Mouse (Mus musculus): ENCODE data around the gene Mea1. TPM values are rescaled to one million over a fixed set of nuclear protein-coding genes. Genes with fewer than 3 reads are reported as not detected.

The Mea1 gene
- polyA plus RNA-seq, 1 experiment from 2014 or later, result 183 TPM

Other genes with a start within 250 kb of the Mea1 start
- gene Crip3, start 249.9 kb upstream of the Mea1 start, polyA plus RNA-seq (2016; fragmentation: Nextera tagmentation; extraction: Ambion mirVana), result 0.57 and 0.95 TPM in 2 replicates
- gene Slc22a7, start 240.3 kb upstream of the Mea1 start, polyA plus RNA-seq (2016; fragmentation: Nextera tagmentation; extraction: Ambion mirVana), result not detected in 2 replicates
- gene Ttbk1, start 191.1 kb upstream of the Mea1 start, polyA plus RNA-seq (2016; fragmentation: Nextera tagmentation; extraction: Ambion mirVana), result 5.3 and 6.6 TPM in 2 replicates
- 35.3 and 35.5 TPM in 2 replicates for gene Dnph1, start 182.1 kb upstream of the Mea1 start, polyA plus RNA-seq (2016; fragmentation: Nextera tagmentation; extraction: Ambion mirVana)
- 14.1 and 14.9 TPM in 2 replicates for gene Cul9, start 132.4 kb upstream of the Mea1 start, polyA plus RNA-seq (2016; fragmentation: Nextera tagmentation; extraction: Ambion mirVana)
- gene Srf, start 122.6 kb upstream of the Mea1 start, polyA plus RNA-seq (2016; fragmentation: Nextera tagmentation; extraction: Ambion mirVana), result 5.9 and 8.1 TPM in 2 replicates
- 80.9 and 81.9 TPM in 2 replicates for gene Ptk7, start 49.3 kb upstream of the Mea1 start, polyA plus RNA-seq (2016; fragmentation: Nextera tagmentation; extraction: Ambion mirVana)
- 37.8 and 40.0 TPM in 2 replicates for gene Klc4, start 32.8 kb upstream of the Mea1 start, polyA plus RNA-seq (2016; fragmentation: Nextera tagmentation; extraction: Ambion mirVana)
- gene Mrpl2, start 32.6 kb upstream of the Mea1 start, polyA plus RNA-seq (2016; fragmentation: Nextera tagmentation; extraction: Ambion mirVana), result 79.7 and 88.2 TPM in 2 replicates
- gene Cul7, start 28.5 kb upstream of the Mea1 start, polyA plus RNA-seq (2016; fragmentation: Nextera tagmentation; extraction: Ambion mirVana), result 52.1 and 53.0 TPM in 2 replicates
- gene Rrp36, start 4.4 kb upstream of the Mea1 start, polyA plus RNA-seq (2016; fragmentation: Nextera tagmentation; extraction: Ambion mirVana), result 54.2 and 61.8 TPM in 2 replicates
- 139 and 141 TPM in 2 replicates for gene Klhdc3, start 2.1 kb downstream of the Mea1 start, polyA plus RNA-seq (2016; fragmentation: Nextera tagmentation; extraction: Ambion mirVana)
- 103 and 106 TPM in 2 replicates for gene Ppp2r5d, start 26.3 kb downstream of the Mea1 start, polyA plus RNA-seq (2016; fragmentation: Nextera tagmentation; extraction: Ambion mirVana)
- gene Pex6, start 32.7 kb downstream of the Mea1 start, polyA plus RNA-seq (2016; fragmentation: Nextera tagmentation; extraction: Ambion mirVana), result 33.9 and 38.0 TPM in 2 replicates
- 0.33 and 0.49 TPM in 2 replicates for gene Gnmt, start 50.4 kb downstream of the Mea1 start, polyA plus RNA-seq (2016; fragmentation: Nextera tagmentation; extraction: Ambion mirVana)
- gene Cnpy3, start 73.4 kb downstream of the Mea1 start, polyA plus RNA-seq (2016; fragmentation: Nextera tagmentation; extraction: Ambion mirVana), result 58.7 and 61.6 TPM in 2 replicates
- 0.17 and 0.53 TPM in 2 replicates for gene Ptcra, start 84.9 kb downstream of the Mea1 start, polyA plus RNA-seq (2016; fragmentation: Nextera tagmentation; extraction: Ambion mirVana)
- gene 2310039H08Rik, start 93.8 kb downstream of the Mea1 start, polyA plus RNA-seq (2016; fragmentation: Nextera tagmentation; extraction: Ambion mirVana), result 41.1 and 54.7 TPM in 2 replicates
- 130 and 141 TPM in 2 replicates for gene Rpl7l1, start 103.9 kb downstream of the Mea1 start, polyA plus RNA-seq (2016; fragmentation: Nextera tagmentation; extraction: Ambion mirVana)
- 7.6 and 8.1 TPM in 2 replicates for gene Bicral, start 179.7 kb downstream of the Mea1 start, polyA plus RNA-seq (2016; fragmentation: Nextera tagmentation; extraction: Ambion mirVana)
- 74.5 and 82.9 TPM in 2 replicates for gene Tbcc, start 211.9 kb downstream of the Mea1 start, polyA plus RNA-seq (2016; fragmentation: Nextera tagmentation; extraction: Ambion mirVana)
- gene Prph2, start 231.7 kb downstream of the Mea1 start, polyA plus RNA-seq (2016; fragmentation: Nextera tagmentation; extraction: Ambion mirVana), result not detected in 2 replicates